Mouse (Mus musculus): ENCODE data around the gene Nup107. TPM values are rescaled to one million over a fixed set of nuclear protein-coding genes. Genes with fewer than 3 reads are reported as not detected.
"Not testable (repeated sequence)": the region's sequence is repeated elsewhere in the genome, so short reads cannot be mapped to it uniquely, and the experiment has no call there.

Nup107 gene
- total and polyA plus RNA-seq, 2 experiments from 2014 or later = 12.5 to 19.0 TPM

DNA sequence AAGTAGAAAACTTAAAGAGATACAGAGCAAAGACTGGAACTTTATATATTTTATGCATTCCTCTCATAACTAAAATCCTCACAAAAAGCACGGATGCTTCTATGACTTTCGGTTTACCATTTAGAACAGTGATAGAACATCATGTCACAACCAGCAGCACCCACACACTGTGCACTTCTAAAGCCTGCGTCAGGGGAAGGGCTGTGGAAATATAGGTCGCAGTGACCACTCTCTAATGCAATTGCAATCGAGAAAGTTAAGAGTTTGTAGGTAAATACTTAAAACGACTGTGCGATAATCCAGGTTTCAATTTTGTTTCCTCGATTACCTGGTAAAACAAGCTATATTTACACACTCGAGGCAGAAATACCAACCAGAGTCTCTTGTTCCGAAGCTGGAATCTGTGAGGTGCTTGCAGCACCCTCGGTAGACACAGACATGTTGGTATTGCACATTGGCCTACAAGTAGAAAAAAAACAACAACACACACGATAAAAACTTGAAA, 83.1 kb downstream of the Nup107 start:
- H3K4me3 ChIP-seq (ENCODE audit: low read length) = peak overlapping the region; percentile 97
- H3K27ac ChIP-seq = peak overlapping the region; percentile 99
- DNase-seq (ENCODE audit: low spot score) (no peak), ATAC-seq (no peak)
- peaks cover 6% of the 10 kb centered on the region; the same call in 1 of the 2 replicates for H3K36me3 ChIP-seq (ENCODE audit: insufficient read depth, low read length)
- H3K9me3 ChIP-seq (ENCODE audit: low read length) = no peaks in the 10 kb centered on the region
- no peaks in the 10 kb centered on the region for H3K27me3 ChIP-seq (ENCODE audit: insufficient read depth, low read length)
- H3K4me2 ChIP-seq (ENCODE audit: low read depth, low read length) = peak overlapping the region; percentile 81
- no peak for TF ChIP-seq CTCF (IDR thresholded peaks at IDR 0.05; ENCODE audit: low read depth)
- 45% methylated on average over 12 of the region's 12 CpGs for WGBS
- peaks cover 5% of the 10 kb centered on the region; the same call in 1 of the 2 replicates for H3K4me1 ChIP-seq (ENCODE audit: insufficient read depth, low read length)
- peak overlapping the region; percentile 100 for H3K9ac ChIP-seq (replicated peaks; ENCODE audit: low read length)

GRCm38 (mm10) chr10:117708856-117709255, 83.6 kb downstream of the Nup107 start:
- no peaks in the 10 kb centered on the region for H3K27me3 ChIP-seq (ENCODE audit: insufficient read depth, low read length)
- no peaks in the 10 kb centered on the region for H3K9me3 ChIP-seq (ENCODE audit: low read length)
- 82% methylated on average over 9 of the region's 9 CpGs for WGBS
- peaks cover 5% of the 10 kb centered on the region; the same call in 1 of the 2 replicates for H3K4me1 ChIP-seq (ENCODE audit: insufficient read depth, low read length)
- DNase-seq (ENCODE audit: low spot score) (no peak), ATAC-seq (no peak)
- H3K4me3 ChIP-seq (ENCODE audit: low read length) = peak overlapping the region; percentile 97
- no peak overlapping the region for H3K27ac ChIP-seq
- H3K36me3 ChIP-seq (ENCODE audit: insufficient read depth, low read length) = peaks cover 6% of the 10 kb centered on the region; the same call in 1 of the 2 replicates
- H3K9ac ChIP-seq (replicated peaks; ENCODE audit: low read length) = peak overlapping the region; percentile 100; the same call in 1 of the 2 replicates
- H3K4me2 ChIP-seq (ENCODE audit: low read depth, low read length) = peak overlapping the region; percentile 81
- no peak for TF ChIP-seq CTCF (IDR thresholded peaks at IDR 0.05; ENCODE audit: low read depth)

DNA sequence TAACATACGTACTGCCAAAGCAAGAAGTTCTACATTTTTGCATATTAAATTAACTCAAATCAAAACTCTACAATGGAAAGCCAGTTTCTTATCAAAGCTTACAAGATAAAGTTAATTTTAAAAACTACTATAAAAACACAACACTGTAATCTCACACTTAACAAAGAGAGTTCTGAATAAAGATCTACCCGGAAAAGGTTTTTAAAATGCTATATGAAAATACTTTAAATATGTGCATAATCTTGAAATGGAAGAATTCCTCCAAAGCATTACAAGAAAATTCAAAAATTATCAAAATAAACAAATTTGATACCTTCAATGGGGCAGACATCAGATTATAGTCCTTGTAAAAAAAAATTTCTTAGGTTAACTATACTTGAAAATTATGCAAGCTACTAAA, 84.1 kb downstream of the Nup107 start:
- no peak for TF ChIP-seq CTCF (IDR thresholded peaks at IDR 0.05; ENCODE audit: low read depth)
- WGBS = 96% methylated on average over 2 of the region's 2 CpGs
- DNase-seq (ENCODE audit: low spot score) (no peak), ATAC-seq (no peak)
- H3K27me3 ChIP-seq (ENCODE audit: insufficient read depth, low read length) = no peaks in the 10 kb centered on the region
- peaks cover 9% of the 10 kb centered on the region for H3K36me3 ChIP-seq (ENCODE audit: insufficient read depth, low read length)
- no peak overlapping the region for H3K9ac ChIP-seq (replicated peaks; ENCODE audit: low read length)
- no peaks in the 10 kb centered on the region for H3K9me3 ChIP-seq (ENCODE audit: low read length)
- H3K4me3 ChIP-seq (ENCODE audit: low read length) = peak overlapping the region; percentile 97; the same call in 1 of the 2 replicates
- peaks cover 5% of the 10 kb centered on the region; the same call in 1 of the 2 replicates for H3K4me1 ChIP-seq (ENCODE audit: insufficient read depth, low read length)
- H3K27ac ChIP-seq = no peak overlapping the region
- no peak overlapping the region for H3K4me2 ChIP-seq (ENCODE audit: low read depth, low read length)

DNA sequence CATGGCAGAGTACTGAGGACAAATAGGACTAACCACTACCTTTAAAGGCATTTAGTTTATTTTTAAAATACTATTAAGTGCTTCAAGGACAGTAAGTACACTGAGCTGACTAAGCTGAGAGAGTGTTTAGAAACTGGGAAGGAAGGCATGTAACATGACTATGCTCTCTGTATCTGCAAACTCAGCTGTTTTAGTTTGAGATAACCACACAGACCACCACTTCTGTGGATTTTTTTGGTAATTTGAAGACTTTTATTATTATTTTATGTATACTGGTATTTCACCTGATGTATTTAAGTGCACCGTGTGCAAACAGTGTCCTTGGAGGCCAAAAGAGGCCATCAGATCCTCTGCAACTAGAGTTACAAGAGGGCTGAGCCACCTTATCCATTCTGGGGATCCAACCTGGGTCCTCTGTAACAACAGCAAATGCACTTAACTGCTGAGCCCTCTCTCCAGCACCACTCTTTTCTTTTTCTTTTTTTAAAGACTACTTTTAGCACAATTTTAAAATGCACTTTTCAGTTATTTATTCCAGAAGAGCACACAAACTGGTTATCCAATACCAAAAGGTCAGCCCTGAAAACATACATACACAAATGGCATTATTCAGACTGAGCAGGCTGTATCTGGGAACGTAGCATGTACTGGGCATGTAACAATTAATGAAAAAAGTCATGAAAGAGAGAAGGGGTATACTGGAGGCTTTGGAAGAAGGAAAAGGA, 85.2 kb downstream of the Nup107 start:
- H3K4me3 ChIP-seq (ENCODE audit: low read length) = no peak overlapping the region

DNA sequence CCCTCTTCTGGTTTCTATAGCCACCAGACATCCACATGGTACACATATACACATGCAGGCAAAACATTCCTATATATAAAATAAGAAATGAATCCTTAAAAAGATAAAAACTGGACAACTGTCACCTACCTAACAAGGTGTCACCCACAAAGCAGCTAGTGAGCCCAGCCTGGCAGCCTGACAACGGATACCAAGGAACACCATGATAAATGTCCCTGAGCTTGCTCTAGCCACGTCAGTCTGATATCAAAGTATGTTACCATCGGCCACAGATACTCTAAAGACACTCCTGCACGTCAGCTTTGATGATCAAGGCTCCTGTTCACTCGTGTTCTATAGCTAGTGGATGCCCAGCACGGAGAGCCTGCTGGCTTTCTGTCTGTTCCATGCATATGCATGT, 86.1 kb downstream of the Nup107 start:
- Histone ChIP-seq H3K9ac (replicated peaks; ENCODE audit: low read length) (no peak overlapping the region), H3K27me3 (ENCODE audit: insufficient read depth, low read length) (no peaks in the 10 kb centered on the region), H3K4me1 (ENCODE audit: insufficient read depth, low read length) (peaks cover 5% of the 10 kb centered on the region; the same call in 1 of the 2 replicates), H3K27ac (no peak overlapping the region), H3K9me3 (ENCODE audit: low read length) (no peaks in the 10 kb centered on the region), H3K4me2 (ENCODE audit: low read depth, low read length) (no peak overlapping the region), H3K4me3 (ENCODE audit: low read length) (no peak overlapping the region), H3K36me3 (ENCODE audit: insufficient read depth, low read length) (peaks cover 23% of the 10 kb centered on the region)
- DNase-seq (ENCODE audit: low spot score) (no peak), ATAC-seq (no peak)
- WGBS = 79% methylated on average over 6 of the region's 6 CpGs
- TF ChIP-seq CTCF (IDR thresholded peaks at IDR 0.05; ENCODE audit: low read depth) = no peak

More for the DNA sequence above, 85.2 kb downstream of the Nup107 start:
- H3K4me2 ChIP-seq (ENCODE audit: low read depth, low read length) = no peak overlapping the region
- ATAC-seq = no peak
- peaks cover 16% of the 10 kb centered on the region for H3K36me3 ChIP-seq (ENCODE audit: insufficient read depth, low read length)
- peaks cover 5% of the 10 kb centered on the region; the same call in 1 of the 2 replicates for H3K4me1 ChIP-seq (ENCODE audit: insufficient read depth, low read length)
- no peak for TF ChIP-seq CTCF (IDR thresholded peaks at IDR 0.05; ENCODE audit: low read depth)
- no peak overlapping the region for H3K9ac ChIP-seq (replicated peaks; ENCODE audit: low read length)
- H3K9me3 ChIP-seq (ENCODE audit: low read length) = no peaks in the 10 kb centered on the region
- no peak overlapping the region for H3K27ac ChIP-seq
- H3K27me3 ChIP-seq (ENCODE audit: insufficient read depth, low read length) = no peaks in the 10 kb centered on the region
- no peak for DNase-seq (ENCODE audit: low spot score)
- 95% methylated on average over 2 of the region's 2 CpGs for WGBS

GRCm38 (mm10) chr10:117705806-117706205, 86.7 kb downstream of the Nup107 start:
- Histone ChIP-seq H3K9ac (replicated peaks; ENCODE audit: low read length) (no peak overlapping the region), H3K4me3 (ENCODE audit: low read length) (no peak overlapping the region), H3K4me2 (ENCODE audit: low read depth, low read length) (no peak overlapping the region), H3K36me3 (ENCODE audit: insufficient read depth, low read length) (peaks cover 26% of the 10 kb centered on the region), H3K27ac (no peak overlapping the region), H3K4me1 (ENCODE audit: insufficient read depth, low read length) (peaks cover 5% of the 10 kb centered on the region; the same call in 1 of the 2 replicates), H3K27me3 (ENCODE audit: insufficient read depth, low read length) (no peaks in the 10 kb centered on the region), H3K9me3 (ENCODE audit: low read length) (no peaks in the 10 kb centered on the region)
- DNase-seq (ENCODE audit: low spot score) (no peak), ATAC-seq (no peak)
- TF ChIP-seq CTCF (IDR thresholded peaks at IDR 0.05; ENCODE audit: low read depth) = no peak

GRCm38 (mm10) chr10:117704964-117705335, 87.6 kb downstream of the Nup107 start:
- peaks cover 33% of the 10 kb centered on the region for H3K36me3 ChIP-seq (ENCODE audit: insufficient read depth, low read length)
- H3K4me1 ChIP-seq (ENCODE audit: insufficient read depth, low read length) = peaks cover 5% of the 10 kb centered on the region; the same call in 1 of the 2 replicates
- no peak overlapping the region for H3K9ac ChIP-seq (replicated peaks; ENCODE audit: low read length)
- no peaks in the 10 kb centered on the region for H3K27me3 ChIP-seq (ENCODE audit: insufficient read depth, low read length)
- no peak overlapping the region for H3K4me3 ChIP-seq (ENCODE audit: low read length)
- no peak for ATAC-seq
- no peak overlapping the region for H3K4me2 ChIP-seq (ENCODE audit: low read depth, low read length)
- H3K9me3 ChIP-seq (ENCODE audit: low read length) = no peaks in the 10 kb centered on the region
- TF ChIP-seq CTCF (IDR thresholded peaks at IDR 0.05; ENCODE audit: low read depth) = no peak
- no peak for DNase-seq (ENCODE audit: low spot score)
- 97% methylated on average over 6 of the region's 6 CpGs for WGBS
- H3K27ac ChIP-seq = no peak overlapping the region

DNA sequence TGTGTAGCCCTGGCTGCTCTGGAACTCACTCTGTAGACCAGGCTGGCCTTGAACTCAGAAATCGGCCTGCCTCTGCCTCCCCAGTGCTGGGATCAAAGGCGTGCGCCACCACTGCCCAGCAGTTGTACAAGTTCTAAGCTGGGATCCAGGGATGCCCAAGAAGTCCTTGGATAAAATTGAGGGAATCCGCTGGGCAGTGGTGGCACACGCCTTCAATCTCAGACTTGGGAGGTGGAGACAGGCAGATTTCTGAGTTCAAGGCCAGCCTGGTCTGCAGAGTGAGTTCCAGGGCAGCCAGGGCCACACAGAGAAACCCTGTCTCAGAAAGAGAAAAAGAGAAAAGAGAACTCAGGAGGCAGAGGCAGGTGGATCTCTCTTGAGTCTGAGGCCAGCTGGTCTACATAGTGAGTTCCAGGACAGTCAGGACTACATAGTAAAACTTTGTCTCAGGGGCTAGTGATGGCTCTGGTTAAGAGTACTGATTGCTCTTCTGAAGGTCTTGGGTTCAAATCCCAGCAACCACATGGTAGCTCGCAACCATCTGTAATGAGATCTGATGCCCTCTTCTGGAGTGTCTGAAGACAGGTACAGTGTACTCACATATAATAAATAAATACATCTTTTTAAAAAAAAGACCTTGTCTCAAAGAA, 88.1 kb downstream of the Nup107 start:
- not testable (repeated sequence) for H3K4me3 ChIP-seq (ENCODE audit: low read length); H3K4me2 ChIP-seq (ENCODE audit: low read depth, low read length); H3K27me3 ChIP-seq (ENCODE audit: insufficient read depth, low read length); DNase-seq (ENCODE audit: low spot score); H3K9me3 ChIP-seq (ENCODE audit: low read length); H3K27ac ChIP-seq; H3K9ac ChIP-seq (replicated peaks; ENCODE audit: low read length); H3K4me1 ChIP-seq (ENCODE audit: insufficient read depth, low read length); ATAC-seq
- peaks cover 37% of the 10 kb centered on the region for H3K36me3 ChIP-seq (ENCODE audit: insufficient read depth, low read length)
- WGBS = 97% methylated on average over 6 of the region's 6 CpGs
